Mouse (Mus musculus) lung, embryonic 14.5 days (tissue): ENCODE measurements around the gene Adk. TPM values are rescaled to one million over a fixed set of nuclear protein-coding genes. Genes with fewer than 3 reads are reported as not detected.

Experiments used
- ATAC-seq: fragments of 200-750 bp; cut with Nextera tagmentation; 2 replicates; pipeline ENCODE4 v1.8.0; 2017; ENCODE audit warnings: mild to moderate bottlenecking, moderate TSS enrichment, moderate library complexity; ENCODE audit not compliant: insufficient read depth
- DNase-seq: peaks from one replicate; pipeline ENCODE4 v3.0.0-alpha.2; 2015
- H3K27ac ChIP-seq: fragments of 300-500 bp; sonication (generic); 2 replicates; pipeline ENCODE4 v1.5.1; 2014; ENCODE audit warnings: low read depth, mild to moderate bottlenecking, moderate library complexity
- H3K27me3 ChIP-seq: fragments of 300-500 bp; sonication (generic); 2 replicates; pipeline ENCODE4 v1.6.1; 2014; ENCODE audit warnings: low read length, control low read depth; ENCODE audit not compliant: insufficient read depth
- H3K36me3 ChIP-seq: fragments of 300-500 bp; sonication (generic); 2 replicates; pipeline ENCODE4 v1.6.1; 2014; ENCODE audit warnings: control low read depth; ENCODE audit not compliant: insufficient read depth
- H3K4me1 ChIP-seq: fragments of 300-500 bp; sonication (generic); 2 replicates; pipeline ENCODE4 v1.6.1; 2014; ENCODE audit warnings: antibody characterized with exemption, control low read depth; ENCODE audit not compliant: insufficient read depth
- H3K4me2 ChIP-seq: fragments of 300-500 bp; sonication (generic); 2 replicates; pipeline ENCODE4 v1.6.1; 2014; ENCODE audit warnings: mild to moderate bottlenecking
- H3K4me3 ChIP-seq: fragments of 300-500 bp; sonication (generic); 2 replicates; pipeline ENCODE4 v1.5.1; 2014; ENCODE audit warnings: low read depth, low read length
- H3K9ac ChIP-seq: fragments of 300-500 bp; sonication (generic); 2 replicates; pipeline ENCODE4 v1.6.1; 2014
- H3K9me3 ChIP-seq: fragments of 300-500 bp; sonication (generic); 2 replicates; pipeline ENCODE4 v1.6.1; 2016; ENCODE audit warnings: low read depth, low read length, control low read depth
- CTCF ChIP-seq: IDR thresholded peaks from 2 replicates; pipeline ENCODE4 v1.5.1; 2016; ENCODE audit warnings: antibody characterized with exemption, low read depth
- WGBS: fragments of 180-500 bp; shearing (Covaris S2); extraction: QIAGEN DNeasy Blood & Tissue Kit; methylation state at CpG from one replicate; pipeline ENCODE4 v1.1.7; 2014; 5-methylcytosine and 5-hydroxymethylcytosine counted together
- polyA plus RNA-seq: library from polyadenylated mRNA; unstranded; fragments of >200 nt; fragmentation: Nextera tagmentation; extraction: Ambion mirVana; gene quantifications from 2 replicates; pipeline ENCODE4 v1.2.1, GENCODE M21; 2014

The Adk gene
- polyA plus RNA-seq, 1 experiment from 2014 or later = 218 TPM

DNA sequence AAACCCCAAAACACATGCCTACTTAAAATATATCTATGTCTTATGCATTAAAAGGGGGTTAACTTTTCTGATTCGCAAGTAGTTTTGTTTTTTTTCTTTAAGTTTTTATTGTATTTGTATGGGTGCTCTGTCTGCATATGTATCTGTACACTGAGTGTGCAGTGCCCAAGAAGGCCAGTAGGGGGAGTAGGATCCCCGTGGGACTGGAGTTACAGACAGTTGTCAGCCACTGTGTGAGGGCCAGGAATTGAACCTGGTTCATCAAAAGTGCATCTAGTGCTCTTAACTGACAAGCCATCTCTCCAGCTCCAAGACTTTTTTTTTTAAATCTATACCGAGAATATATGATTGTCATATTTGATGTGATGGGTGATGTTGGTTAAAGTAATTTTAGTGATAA lies 1.6 kb upstream of the Adk start:
- Histone ChIP-seq H3K27ac (no peak overlapping the region), H3K9me3 (no peaks in the 10 kb centered on the region), H3K4me2 (peak overlapping the region; percentile 93), H3K27me3 (no peaks in the 10 kb centered on the region), H3K36me3 (no peaks in the 10 kb centered on the region), H3K4me3 (peak overlapping the region; percentile 88; the same call in 1 of the 2 replicates), H3K9ac (no peak overlapping the region), H3K4me1 (0 out of 2 replicates have a peak, but pooled peaks cover 5% of the 10 kb centered on the region)
- whole genome bisulfite sequencing = 69% methylated on average over 3 of the region's 3 CpGs
- ATAC-seq (no peak), DNase-seq (peak; percentile 36)
- peak; percentile 63 for TF ChIP-seq CTCF

DNA sequence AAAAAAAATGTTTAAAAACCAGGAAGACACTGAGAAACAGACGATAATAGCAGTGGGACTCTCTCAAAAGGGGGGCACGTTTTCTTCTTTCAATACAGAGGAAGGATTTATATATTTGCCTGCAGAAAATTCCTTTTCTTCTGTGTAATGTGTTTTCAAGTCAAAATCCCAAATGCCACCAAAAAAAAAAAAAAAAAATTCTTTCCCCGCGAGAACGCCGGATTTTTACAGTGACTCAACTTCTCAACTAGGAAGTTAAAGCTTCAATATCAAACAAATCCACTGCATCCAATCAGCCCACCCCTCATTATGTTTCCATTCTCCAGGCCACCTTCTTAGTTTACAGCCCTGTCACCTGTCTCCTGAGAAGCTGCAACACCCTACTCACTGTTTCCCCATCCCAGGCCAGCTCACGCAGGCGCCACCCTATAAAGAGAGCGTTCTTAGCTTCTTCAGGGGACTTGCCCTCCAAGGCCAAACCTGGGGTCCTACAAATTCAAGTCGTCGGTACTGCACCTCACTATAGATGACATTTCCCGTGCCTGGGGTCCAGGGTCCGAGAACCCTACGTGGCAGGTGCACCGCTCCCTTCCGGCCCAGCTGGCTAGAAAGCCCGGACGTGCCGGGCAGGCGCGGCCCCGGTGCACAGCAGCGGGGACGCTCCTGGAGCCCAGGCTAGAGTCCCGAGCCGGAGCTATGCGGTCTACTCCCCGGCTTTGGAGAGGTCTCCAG lies 828 bp upstream of the Adk start:
- peak overlapping the region; percentile 69 for H3K9ac ChIP-seq
- DNase-seq = no peak
- no peaks in the 10 kb centered on the region for H3K9me3 ChIP-seq
- no peaks in the 10 kb centered on the region for H3K27me3 ChIP-seq
- 0 out of 2 replicates have a peak, but pooled peaks cover 5% of the 10 kb centered on the region for H3K4me1 ChIP-seq
- no peak for TF ChIP-seq CTCF
- peak; percentile 25 for ATAC-seq
- peak overlapping the region; percentile 87 for H3K27ac ChIP-seq
- peak overlapping the region; percentile 93 for H3K4me2 ChIP-seq
- 7% methylated on average over 28 of the region's 28 CpGs for WGBS
- 0 out of 2 replicates have a peak, but pooled peaks cover under 1% of the 10 kb centered on the region for H3K36me3 ChIP-seq
- H3K4me3 ChIP-seq = peak overlapping the region; percentile 88

DNA sequence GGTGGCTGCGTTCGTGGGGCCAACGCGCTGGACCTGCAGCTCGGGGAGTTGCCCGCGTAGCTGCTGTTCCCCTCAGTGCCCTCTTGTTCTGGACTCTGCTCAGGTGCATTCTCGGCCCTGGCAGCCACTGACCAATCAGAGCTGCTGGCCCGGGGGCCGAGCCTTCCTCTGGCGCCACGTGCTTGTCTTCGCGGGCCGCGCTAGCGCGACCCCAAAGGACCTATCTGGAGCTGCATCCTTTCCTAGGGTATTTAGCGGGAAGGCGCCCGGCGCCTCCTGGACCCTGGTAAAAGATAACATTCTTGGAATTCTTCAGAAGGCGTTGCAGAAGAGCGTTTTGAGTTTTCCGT lies 382 bp downstream of the Adk start:
- ATAC-seq (peak; percentile 83), DNase-seq (peak; percentile 87)
- Histone ChIP-seq H3K9me3 (no peaks in the 10 kb centered on the region), H3K27me3 (no peaks in the 10 kb centered on the region), H3K4me2 (peak overlapping the region; percentile 93), H3K27ac (peak overlapping the region; percentile 87), H3K4me3 (peak overlapping the region; percentile 88), H3K4me1 (0 out of 2 replicates have a peak, but pooled peaks cover 5% of the 10 kb centered on the region), H3K9ac (peak overlapping the region; percentile 69), H3K36me3 (0 out of 2 replicates have a peak, but pooled peaks cover 8% of the 10 kb centered on the region)
- under 1% methylated on average over 25 of the region's 25 CpGs for WGBS
- peak; percentile 44 for TF ChIP-seq CTCF

DNA sequence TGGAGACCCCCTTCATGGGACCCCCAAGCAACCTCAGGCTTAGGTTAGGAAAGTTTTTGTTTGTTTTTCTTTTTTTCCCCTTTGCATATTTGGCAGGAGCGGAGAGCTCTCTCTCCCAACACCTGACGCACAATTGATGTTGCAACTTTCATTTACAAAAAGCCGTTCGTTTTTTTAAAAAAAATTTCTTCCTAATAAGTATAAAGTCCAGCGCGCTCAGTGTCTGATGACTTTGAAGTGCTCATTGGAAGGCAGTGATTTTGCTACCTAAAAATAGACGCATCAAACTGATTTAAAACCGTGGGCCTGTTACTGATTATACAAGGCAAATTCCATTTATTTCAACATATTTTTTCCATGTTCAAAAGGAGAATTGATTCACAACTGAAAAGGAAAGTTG lies 777 bp downstream of the Adk start:
- no peak overlapping the region; the same call in 1 of the 2 replicates for H3K27ac ChIP-seq
- H3K9me3 ChIP-seq = no peaks in the 10 kb centered on the region
- DNase-seq (peak; percentile 47), ATAC-seq (no peak)
- 1% methylated on average over 8 of the region's 8 CpGs for WGBS
- TF ChIP-seq CTCF = no peak
- peak overlapping the region; percentile 88 for H3K4me3 ChIP-seq
- 0 out of 2 replicates have a peak, but pooled peaks cover 8% of the 10 kb centered on the region for H3K36me3 ChIP-seq
- H3K27me3 ChIP-seq = no peaks in the 10 kb centered on the region
- H3K4me2 ChIP-seq = peak overlapping the region; percentile 93
- H3K4me1 ChIP-seq = 0 out of 2 replicates have a peak, but pooled peaks cover 5% of the 10 kb centered on the region
- H3K9ac ChIP-seq = peak overlapping the region; percentile 69

DNA sequence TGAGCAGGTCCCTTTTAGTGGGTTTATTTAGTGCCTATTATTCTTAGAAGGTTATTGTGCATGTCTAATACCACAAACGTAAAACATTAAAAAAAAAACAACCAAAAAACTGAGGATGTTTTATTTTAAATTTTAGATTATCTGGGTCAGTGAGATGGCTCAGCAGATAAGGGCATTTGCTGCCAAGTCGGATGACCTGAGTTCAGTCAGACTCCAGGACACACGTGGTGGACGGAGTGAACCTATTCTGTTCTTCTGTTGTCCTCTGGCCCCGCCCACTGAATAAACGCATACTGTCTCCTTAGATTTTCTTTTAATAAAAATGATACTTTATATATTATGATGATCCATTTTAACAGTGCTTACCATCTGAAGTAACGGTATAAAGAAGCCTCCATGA lies 1.2 kb downstream of the Adk start:
- TF ChIP-seq CTCF = no peak
- H3K9me3 ChIP-seq = no peaks in the 10 kb centered on the region
- ATAC-seq (no peak), DNase-seq (no peak)
- peak overlapping the region; percentile 88 for H3K4me3 ChIP-seq
- 0 out of 2 replicates have a peak, but pooled peaks cover 5% of the 10 kb centered on the region for H3K4me1 ChIP-seq
- WGBS = 43% methylated on average over 7 of the region's 7 CpGs
- H3K36me3 ChIP-seq = 0 out of 2 replicates have a peak, but pooled peaks cover 8% of the 10 kb centered on the region
- no peak overlapping the region for H3K27ac ChIP-seq
- peak overlapping the region; percentile 93 for H3K4me2 ChIP-seq
- no peaks in the 10 kb centered on the region for H3K27me3 ChIP-seq
- H3K9ac ChIP-seq = no peak overlapping the region

DNA sequence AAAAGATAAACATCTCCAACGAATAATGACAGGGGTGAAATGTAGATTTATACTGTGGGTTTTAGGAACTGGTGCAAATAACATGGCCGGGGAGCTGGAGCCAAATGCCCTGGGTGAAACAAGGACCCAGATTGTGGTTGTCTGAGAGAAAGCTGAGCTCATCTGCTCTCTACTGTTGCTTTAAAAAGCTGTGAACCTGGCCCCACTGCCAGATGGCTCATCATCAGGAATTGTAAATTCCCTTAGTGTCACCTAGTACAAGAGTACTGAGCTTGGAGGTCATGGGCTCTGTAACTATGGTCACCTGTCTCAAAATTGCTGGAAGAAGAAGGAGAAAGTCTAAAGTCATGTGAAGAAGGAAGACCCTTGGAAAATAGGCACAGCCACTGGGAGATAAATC lies 6.6 kb downstream of the Adk start:
- 0 out of 2 replicates have a peak, but pooled peaks cover 5% of the 10 kb centered on the region for H3K4me1 ChIP-seq
- ATAC-seq (no peak), DNase-seq (no peak)
- WGBS = 77% methylated on average over 2 of the region's 2 CpGs
- no peak overlapping the region for H3K27ac ChIP-seq
- H3K9me3 ChIP-seq = no peaks in the 10 kb centered on the region
- no peak overlapping the region for H3K9ac ChIP-seq
- no peak overlapping the region for H3K4me3 ChIP-seq
- 0 out of 2 replicates have a peak, but pooled peaks cover 8% of the 10 kb centered on the region for H3K36me3 ChIP-seq
- H3K4me2 ChIP-seq = no peak overlapping the region
- no peaks in the 10 kb centered on the region for H3K27me3 ChIP-seq
- no peak for TF ChIP-seq CTCF

DNA sequence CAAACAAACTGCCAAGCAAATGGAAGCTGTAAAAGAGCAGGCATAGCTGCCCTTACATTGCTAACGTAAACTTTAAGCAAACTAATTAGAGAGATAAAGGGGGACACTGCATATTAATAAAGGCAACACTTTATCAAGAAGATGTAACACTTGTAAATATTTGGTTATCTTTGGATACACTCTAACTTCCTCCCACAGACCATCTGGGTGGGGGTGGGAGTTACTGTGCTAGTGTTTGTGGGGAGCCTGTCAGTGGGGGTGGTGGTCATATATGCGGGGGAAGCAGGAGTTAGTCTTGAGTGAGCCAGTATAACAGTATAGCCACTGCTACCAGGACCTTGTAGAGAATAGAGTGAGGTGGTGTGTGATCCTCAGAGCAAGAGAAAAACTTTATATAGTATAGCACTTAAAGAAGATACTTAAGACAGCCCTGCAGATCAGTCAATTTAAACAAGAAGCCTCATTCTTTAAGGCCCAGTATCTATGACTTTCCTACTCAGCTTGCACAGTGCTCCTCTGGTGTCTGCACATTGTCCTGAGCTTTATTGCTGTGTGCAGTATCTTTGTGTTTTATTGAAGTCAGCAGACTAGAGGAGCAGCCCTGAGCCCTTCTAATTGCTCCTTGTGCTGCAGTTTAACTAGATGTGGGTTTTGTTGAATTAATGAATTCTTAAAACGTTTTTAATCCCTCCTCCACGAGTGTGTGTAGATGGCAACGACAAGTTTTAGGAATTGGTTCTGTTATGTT lies 10.6 kb downstream of the Adk start:
- H3K4me1 ChIP-seq = peaks cover 16% of the 10 kb centered on the region
- 34% methylated on average over 5 of the region's 5 CpGs for WGBS
- no peak overlapping the region for H3K9ac ChIP-seq
- no peak for TF ChIP-seq CTCF
- no peaks in the 10 kb centered on the region for H3K9me3 ChIP-seq
- ATAC-seq (peak; percentile 75; the same call in 1 of the 2 replicates), DNase-seq (no peak)
- no peak overlapping the region for H3K4me3 ChIP-seq
- H3K27ac ChIP-seq = no peak overlapping the region
- H3K27me3 ChIP-seq = no peaks in the 10 kb centered on the region
- H3K4me2 ChIP-seq = 0 out of 2 replicates have a peak overlapping the region, but pooled peaks have one; percentile 4
- H3K36me3 ChIP-seq = no peaks in the 10 kb centered on the region
